Mouse (Mus musculus) myocyte (in vitro differentiated cells): ENCODE results near the gene Pigyl.

Source experiments
- MAX ChIP-seq: IDR thresholded peaks from one replicate; pipeline ENCODE4 v1.6.1; 2011; ENCODE audit warnings: low read depth, mild to moderate bottlenecking, control low read depth
- POLR2A ChIP-seq: IDR thresholded peaks from one replicate; pipeline ENCODE4 v1.6.1; 2011; ENCODE audit warnings: low read depth, mild to moderate bottlenecking, control low read depth, moderate library complexity; ENCODE audit not compliant: insufficient read length
- POLR2AphosphoS2 ChIP-seq: IDR thresholded peaks from one replicate; pipeline ENCODE4 v1.6.1; 2011; ENCODE audit warnings: low read depth, control low read depth; ENCODE audit not compliant: insufficient read length
- REST ChIP-seq: IDR thresholded peaks from one replicate; pipeline ENCODE4 v1.6.1; 2011; ENCODE audit warnings: mild to moderate bottlenecking, control low read depth, moderate library complexity; ENCODE audit not compliant: insufficient read depth, insufficient read length
- TCF12 ChIP-seq: IDR thresholded peaks from one replicate; pipeline ENCODE4 v1.6.1; 2011; ENCODE audit warnings: mild to moderate bottlenecking, control low read depth; ENCODE audit not compliant: poor library complexity, insufficient read depth, severe bottlenecking
- USF1 ChIP-seq: IDR thresholded peaks from one replicate; pipeline ENCODE4 v1.6.1; 2011; ENCODE audit warnings: low read depth, mild to moderate bottlenecking, control low read depth, moderate library complexity

DNA sequence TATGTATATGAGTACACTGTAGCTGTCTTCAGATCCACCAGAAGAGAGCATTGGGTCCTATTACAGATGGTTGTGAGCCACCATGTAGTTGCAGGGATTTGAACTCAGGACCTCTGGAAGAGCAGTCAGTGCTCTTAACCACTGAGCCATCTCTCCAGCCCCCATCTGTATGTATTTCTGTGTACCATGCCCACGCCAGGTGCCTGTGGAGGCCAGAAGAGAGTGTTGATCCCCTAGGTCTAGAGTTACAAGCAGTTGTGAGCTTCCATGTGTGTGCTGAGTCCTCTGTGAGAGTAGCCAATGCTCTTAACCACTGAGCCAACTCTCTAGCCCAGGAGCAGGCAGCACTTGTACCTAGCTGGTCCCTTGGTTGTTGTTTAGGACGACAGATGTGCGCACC lies 32.5 kb upstream of the Pigyl start:
- TF ChIP-seq MAX, result no peak
- TF ChIP-seq POLR2A, result no peak
- no peak for TF ChIP-seq TCF12
- no peak for TF ChIP-seq USF1
- no peak for TF ChIP-seq REST
- no peak for TF ChIP-seq POLR2AphosphoS2
